Mouse (Mus musculus): ENCODE data around the gene Hipk2. TPM values are rescaled to one million over a fixed set of nuclear protein-coding genes. Genes with fewer than 3 reads are reported as not detected.

Gene Hipk2
- polyA plus RNA-seq, 1 experiment from 2014 or later: 30.8 TPM

GRCm38 (mm10) chr6:38860301-38860700 lies 15.7 kb downstream of the Hipk2 start:
- H3K27ac ChIP-seq: no peak overlapping the region
- H3K4me2 ChIP-seq: no peak overlapping the region
- no peaks in the 10 kb centered on the region for H3K9me3 ChIP-seq (replicated peaks)
- WGBS: 95% methylated on average over 2 of the region's 2 CpGs
- H3K36me3 ChIP-seq: no peaks in the 10 kb centered on the region
- ATAC-seq (replicated peaks; ENCODE audit: low FRiP score): no peak
- H3K9ac ChIP-seq: no peak overlapping the region
- no peaks in the 10 kb centered on the region for H3K27me3 ChIP-seq
- H3K4me1 ChIP-seq: peaks cover 20% of the 10 kb centered on the region
- H3K4me3 ChIP-seq (replicated peaks): no peak overlapping the region

- Histone ChIP-seq H3K27ac (no peak overlapping the region), H3K4me2 (no peak overlapping the region), H3K36me3 (no peaks in the 10 kb centered on the region), H3K4me1 (peaks cover 16% of the 10 kb centered on the region), H3K9ac (no peak overlapping the region), H3K9me3 (replicated peaks) (no peaks in the 10 kb centered on the region), H3K27me3 (no peaks in the 10 kb centered on the region), H3K4me3 (replicated peaks) (no peak overlapping the region)
- ATAC-seq (replicated peaks; ENCODE audit: low FRiP score): no peak
- WGBS: 96% methylated on average over 1 of the region's 1 CpGs
Measured at GRCm38 (mm10) chr6:38859819-38860218, 16.1 kb downstream of the Hipk2 start.

GRCm38 (mm10) chr6:38853561-38853992 lies 22.4 kb downstream of the Hipk2 start:
- Histone ChIP-seq H3K4me2 (no peak overlapping the region), H3K27me3 (no peaks in the 10 kb centered on the region), H3K4me3 (replicated peaks) (no peak overlapping the region), H3K27ac (no peak overlapping the region), H3K4me1 (peaks cover 18% of the 10 kb centered on the region), H3K9ac (no peak overlapping the region), H3K9me3 (replicated peaks) (no peaks in the 10 kb centered on the region), H3K36me3 (no peaks in the 10 kb centered on the region)
- no peak for ATAC-seq (replicated peaks; ENCODE audit: low FRiP score)
- 71% methylated on average over 5 of the region's 5 CpGs for WGBS

- WGBS: 88% methylated on average over 2 of the region's 2 CpGs
- H3K9ac ChIP-seq: no peak overlapping the region
- no peak overlapping the region for H3K4me2 ChIP-seq
- no peak for ATAC-seq (replicated peaks; ENCODE audit: low FRiP score)
- no peaks in the 10 kb centered on the region for H3K9me3 ChIP-seq (replicated peaks)
- no peak overlapping the region for H3K27ac ChIP-seq
- peaks cover 31% of the 10 kb centered on the region for H3K4me1 ChIP-seq
- no peak overlapping the region for H3K4me3 ChIP-seq (replicated peaks)
- no peaks in the 10 kb centered on the region for H3K27me3 ChIP-seq
- no peaks in the 10 kb centered on the region for H3K36me3 ChIP-seq
Measured at GRCm38 (mm10) chr6:38851740-38852139, 24.2 kb downstream of the Hipk2 start.

- H3K4me3 ChIP-seq (replicated peaks): no peak overlapping the region
- H3K9me3 ChIP-seq (replicated peaks): no peaks in the 10 kb centered on the region
- H3K4me2 ChIP-seq: no peak overlapping the region
- H3K9ac ChIP-seq: no peak overlapping the region
- H3K36me3 ChIP-seq: no peaks in the 10 kb centered on the region
- 95% methylated on average over 6 of the region's 6 CpGs for whole genome bisulfite sequencing
- no peaks in the 10 kb centered on the region for H3K27me3 ChIP-seq
- no peak overlapping the region for H3K27ac ChIP-seq
- peaks cover 40% of the 10 kb centered on the region for H3K4me1 ChIP-seq
- ATAC-seq (replicated peaks; ENCODE audit: low FRiP score): no peak
Measured at GRCm38 (mm10) chr6:38850715-38851259, 25.2 kb downstream of the Hipk2 start.

- Histone ChIP-seq H3K9me3 (replicated peaks) (no peaks in the 10 kb centered on the region), H3K4me1 (peaks cover 48% of the 10 kb centered on the region), H3K4me3 (replicated peaks) (no peak overlapping the region), H3K9ac (no peak overlapping the region), H3K27me3 (no peaks in the 10 kb centered on the region), H3K27ac (0 out of 2 replicates have a peak overlapping the region, but pooled peaks have one; percentile 4), H3K4me2 (no peak overlapping the region), H3K36me3 (no peaks in the 10 kb centered on the region)
- no peak for ATAC-seq (replicated peaks; ENCODE audit: low FRiP score)
- WGBS: 61% methylated on average over 3 of the region's 3 CpGs
Measured at GRCm38 (mm10) chr6:38847958-38848910, 27.7 kb downstream of the Hipk2 start.

GRCm38 (mm10) chr6:38847447-38847846 lies 28.5 kb downstream of the Hipk2 start:
- no peaks in the 10 kb centered on the region for H3K9me3 ChIP-seq (replicated peaks)
- H3K36me3 ChIP-seq: no peaks in the 10 kb centered on the region
- H3K27me3 ChIP-seq: no peaks in the 10 kb centered on the region
- no peak overlapping the region for H3K9ac ChIP-seq
- H3K4me1 ChIP-seq: peaks cover 48% of the 10 kb centered on the region
- no peak overlapping the region for H3K4me2 ChIP-seq
- WGBS: 61% methylated on average over 1 of the region's 1 CpGs
- ATAC-seq (replicated peaks; ENCODE audit: low FRiP score): no peak
- no peak overlapping the region for H3K4me3 ChIP-seq (replicated peaks)
- H3K27ac ChIP-seq: 0 out of 2 replicates have a peak overlapping the region, but pooled peaks have one; percentile 0

GRCm38 (mm10) chr6:38846330-38847195 lies 29.4 kb downstream of the Hipk2 start:
- WGBS: 79% methylated on average over 6 of the region's 6 CpGs
- no peaks in the 10 kb centered on the region for H3K9me3 ChIP-seq (replicated peaks)
- no peaks in the 10 kb centered on the region for H3K27me3 ChIP-seq
- H3K27ac ChIP-seq: 0 out of 2 replicates have a peak overlapping the region, but pooled peaks have one; percentile 0
- H3K36me3 ChIP-seq: no peaks in the 10 kb centered on the region
- no peak for ATAC-seq (replicated peaks; ENCODE audit: low FRiP score)
- H3K4me3 ChIP-seq (replicated peaks): no peak overlapping the region
- no peak overlapping the region for H3K9ac ChIP-seq
- no peak overlapping the region for H3K4me2 ChIP-seq
- peaks cover 48% of the 10 kb centered on the region for H3K4me1 ChIP-seq

- Histone ChIP-seq H3K27ac (no peak overlapping the region), H3K9me3 (replicated peaks) (no peaks in the 10 kb centered on the region), H3K36me3 (no peaks in the 10 kb centered on the region), H3K4me1 (peaks cover 48% of the 10 kb centered on the region), H3K9ac (no peak overlapping the region), H3K27me3 (no peaks in the 10 kb centered on the region), H3K4me3 (replicated peaks) (no peak overlapping the region), H3K4me2 (no peak overlapping the region)
- ATAC-seq (replicated peaks; ENCODE audit: low FRiP score): no peak; the same call in 1 of the 2 replicates
- 69% methylated on average over 5 of the region's 5 CpGs for WGBS
Measured at GRCm38 (mm10) chr6:38845876-38846275, 30.1 kb downstream of the Hipk2 start.

GRCm38 (mm10) chr6:38845117-38845516 lies 30.8 kb downstream of the Hipk2 start:
- no peak overlapping the region for H3K27ac ChIP-seq
- H3K9ac ChIP-seq: no peak overlapping the region
- no peaks in the 10 kb centered on the region for H3K36me3 ChIP-seq
- H3K4me3 ChIP-seq (replicated peaks): no peak overlapping the region
- H3K27me3 ChIP-seq: no peaks in the 10 kb centered on the region
- no peak overlapping the region for H3K4me2 ChIP-seq
- no peak for ATAC-seq (replicated peaks; ENCODE audit: low FRiP score)
- H3K9me3 ChIP-seq (replicated peaks): no peaks in the 10 kb centered on the region
- peaks cover 48% of the 10 kb centered on the region for H3K4me1 ChIP-seq
- WGBS: 53% methylated on average over 1 of the region's 1 CpGs

GRCm38 (mm10) chr6:38841551-38841950 lies 34.4 kb downstream of the Hipk2 start:
- no peak overlapping the region for H3K4me3 ChIP-seq (replicated peaks)
- no peak for ATAC-seq (replicated peaks; ENCODE audit: low FRiP score)
- H3K9ac ChIP-seq: no peak overlapping the region
- no peak overlapping the region for H3K4me2 ChIP-seq
- H3K27ac ChIP-seq: no peak overlapping the region
- H3K9me3 ChIP-seq (replicated peaks): no peaks in the 10 kb centered on the region
- peaks cover 18% of the 10 kb centered on the region for H3K36me3 ChIP-seq
- WGBS: 88% methylated on average over 3 of the region's 3 CpGs
- no peaks in the 10 kb centered on the region for H3K27me3 ChIP-seq
- peaks cover 18% of the 10 kb centered on the region for H3K4me1 ChIP-seq
